Mouse (Mus musculus) hindbrain, postnatal 0 days (tissue): ENCODE results near the gene Hist1h3c. TPM values are rescaled to one million over a fixed set of nuclear protein-coding genes. Genes with fewer than 3 reads are reported as not detected.
"Not testable (repeated sequence)": the region's sequence is repeated elsewhere in the genome, so short reads cannot be mapped to it uniquely, and the experiment has no call there.

Experiments
- ATAC-seq: fragments of 200-750 bp; cut with Nextera tagmentation; 2 replicates; pipeline ENCODE4 v1.8.0; 2017; ENCODE audit warnings: mild to moderate bottlenecking, moderate TSS enrichment, moderate library complexity
- DNase-seq: peaks from one replicate; pipeline ENCODE4 v3.0.0-alpha.2; 2015; ENCODE audit warnings: low spot score
- H3K27ac ChIP-seq: fragments of 300-500 bp; sonication (generic); 2 replicates; pipeline ENCODE4 v1.5.1; 2014; ENCODE audit warnings: mild to moderate bottlenecking
- H3K27me3 ChIP-seq: fragments of 300-500 bp; sonication (generic); 2 replicates; pipeline ENCODE4 v1.6.1; 2014; ENCODE audit warnings: low read length, mixed read lengths; ENCODE audit not compliant: insufficient read depth
- H3K36me3 ChIP-seq: fragments of 300-500 bp; sonication (generic); 2 replicates; pipeline ENCODE4 v1.6.1; 2014; ENCODE audit warnings: low read length, mixed read lengths; ENCODE audit not compliant: insufficient read depth
- H3K4me1 ChIP-seq: fragments of 300-500 bp; sonication (generic); 2 replicates; pipeline ENCODE4 v1.6.1; 2014; ENCODE audit warnings: antibody characterized with exemption, low read length, mixed read lengths; ENCODE audit not compliant: insufficient read depth
- H3K4me2 ChIP-seq: fragments of 300-500 bp; sonication (generic); 2 replicates; pipeline ENCODE4 v1.6.1; 2014; ENCODE audit warnings: low read depth, mild to moderate bottlenecking, low read length, moderate library complexity, mixed read lengths
- H3K4me3 ChIP-seq: fragments of 300-500 bp; sonication (generic); 2 replicates; pipeline ENCODE4 v1.5.1; 2014; ENCODE audit warnings: low read length
- H3K9ac ChIP-seq: fragments of 300-500 bp; sonication (generic); replicated peaks from 2 replicates; pipeline ENCODE4 v1.6.1; 2014; ENCODE audit warnings: mild to moderate bottlenecking, low read length, moderate library complexity, mixed read lengths
- H3K9me3 ChIP-seq: fragments of 300-500 bp; sonication (generic); 2 replicates; pipeline ENCODE4 v1.6.1; 2016; ENCODE audit warnings: low read length, mixed read lengths
- CTCF ChIP-seq: IDR thresholded peaks from 2 replicates; pipeline ENCODE4 v1.5.1; 2016; ENCODE audit warnings: antibody characterized with exemption, control low read depth, low read depth
- whole genome bisulfite sequencing: fragments of 180-500 bp; shearing (Covaris S2); extraction: QIAGEN DNeasy Blood & Tissue Kit; methylation state at CpG from one replicate; pipeline ENCODE4 v1.1.7; 2014; 5-methylcytosine and 5-hydroxymethylcytosine counted together
- polyA plus RNA-seq: library from polyadenylated mRNA; unstranded; fragments of >200 nt; fragmentation: Nextera tagmentation; extraction: Ambion mirVana; gene quantifications from 2 replicates; pipeline ENCODE4 v1.2.1, GENCODE M21; 2015
- total RNA-seq: library from RNA; depleted of rRNA; stranded (reverse); fragments of >200 nt; gene quantifications from 2 replicates; pipeline ENCODE4 v1.2.3, GENCODE M21; 2014

Hist1h3c gene
- total and polyA plus RNA-seq, 2 experiments from 2014 or later, result 1.6 to 1,362 TPM

GRCm38 (mm10) chr13:23706771-23707170 lies 38.6 kb downstream of the Hist1h3c start:
- no peak for ATAC-seq
- 96% methylated on average over 12 of the region's 12 CpGs for WGBS

GRCm38 (mm10) chr13:23705751-23706356 lies 39.5 kb downstream of the Hist1h3c start:
- no peak overlapping the region for H3K27ac ChIP-seq
- WGBS, result 94% methylated on average over 7 of the region's 7 CpGs

More at GRCm38 (mm10) chr13:23706771-23707170, 38.6 kb downstream of the Hist1h3c start:
- H3K4me2 ChIP-seq, result no peak overlapping the region
- H3K27ac ChIP-seq, result no peak overlapping the region
- no peaks in the 10 kb centered on the region for H3K36me3 ChIP-seq
- H3K4me1 ChIP-seq, result no peaks in the 10 kb centered on the region
- no peak overlapping the region for H3K4me3 ChIP-seq
- no peak overlapping the region for H3K9ac ChIP-seq
- H3K9me3 ChIP-seq, result no peaks in the 10 kb centered on the region
- no peak for TF ChIP-seq CTCF
- H3K27me3 ChIP-seq, result no peaks in the 10 kb centered on the region
- no peak for DNase-seq

GRCm38 (mm10) chr13:23702801-23703200 lies 42.6 kb downstream of the Hist1h3c start:
- not testable (repeated sequence) for H3K36me3 ChIP-seq, H3K4me3 ChIP-seq, DNase-seq, H3K9ac ChIP-seq, ATAC-seq, H3K4me2 ChIP-seq, H3K27me3 ChIP-seq, H3K27ac ChIP-seq, H3K4me1 ChIP-seq, H3K9me3 ChIP-seq
- 89% methylated on average over 2 of the region's 2 CpGs for WGBS

More at GRCm38 (mm10) chr13:23705751-23706356, 39.5 kb downstream of the Hist1h3c start:
- Histone ChIP-seq H3K36me3 (no peaks in the 10 kb centered on the region), H3K27me3 (no peaks in the 10 kb centered on the region), H3K9ac (no peak overlapping the region), H3K4me3 (no peak overlapping the region), H3K4me1 (no peaks in the 10 kb centered on the region), H3K9me3 (no peaks in the 10 kb centered on the region), H3K4me2 (no peak overlapping the region)
- TF ChIP-seq CTCF, result no peak
- no peak for DNase-seq
- ATAC-seq, result no peak

- no peak overlapping the region for H3K27ac ChIP-seq
- H3K36me3 ChIP-seq, result no peaks in the 10 kb centered on the region
- no peak for DNase-seq
- H3K9me3 ChIP-seq, result no peaks in the 10 kb centered on the region
- no peaks in the 10 kb centered on the region for H3K4me1 ChIP-seq
- ATAC-seq, result no peak
- no peak for TF ChIP-seq CTCF
- 82% methylated on average over 4 of the region's 4 CpGs for WGBS
- H3K9ac ChIP-seq, result no peak overlapping the region
- no peak overlapping the region for H3K4me2 ChIP-seq
- no peak overlapping the region for H3K4me3 ChIP-seq
- no peaks in the 10 kb centered on the region for H3K27me3 ChIP-seq
These were observed 43.2 kb downstream of the Hist1h3c start for GRCm38 (mm10) chr13:23702220-23702619.

- Histone ChIP-seq H3K4me2 (no peak overlapping the region), H3K9me3 (no peaks in the 10 kb centered on the region), H3K4me1 (no peaks in the 10 kb centered on the region), H3K27ac (no peak overlapping the region), H3K9ac (no peak overlapping the region), H3K36me3 (no peaks in the 10 kb centered on the region), H3K27me3 (no peaks in the 10 kb centered on the region), H3K4me3 (no peak overlapping the region)
- peak; percentile 86 for TF ChIP-seq CTCF
- 37% methylated on average over 8 of the region's 8 CpGs for WGBS
- peak; percentile 82 for DNase-seq
- ATAC-seq, result peak; percentile 49; the same call in 1 of the 2 replicates
These were observed 44.4 kb downstream of the Hist1h3c start for GRCm38 (mm10) chr13:23700786-23701520.

GRCm38 (mm10) chr13:23699767-23700166 lies 45.6 kb downstream of the Hist1h3c start:
- WGBS, result 70% methylated on average over 3 of the region's 3 CpGs

GRCm38 (mm10) chr13:23698996-23699395 lies 46.4 kb downstream of the Hist1h3c start:
- WGBS, result 65% methylated on average over 6 of the region's 6 CpGs
- no peak for ATAC-seq
- Histone ChIP-seq H3K4me1 (no peaks in the 10 kb centered on the region), H3K4me3 (no peak overlapping the region), H3K27ac (peak overlapping the region; percentile 54; the same call in 1 of the 2 replicates), H3K36me3 (no peaks in the 10 kb centered on the region), H3K9ac (no peak overlapping the region), H3K4me2 (peak overlapping the region; percentile 78), H3K27me3 (no peaks in the 10 kb centered on the region), H3K9me3 (no peaks in the 10 kb centered on the region)
- no peak for DNase-seq
- no peak for TF ChIP-seq CTCF

More at GRCm38 (mm10) chr13:23699767-23700166, 45.6 kb downstream of the Hist1h3c start:
- no peak overlapping the region for H3K4me2 ChIP-seq
- ATAC-seq (no peak), DNase-seq (no peak)
- H3K9ac ChIP-seq, result no peak overlapping the region
- H3K4me3 ChIP-seq, result no peak overlapping the region
- no peaks in the 10 kb centered on the region for H3K36me3 ChIP-seq
- no peaks in the 10 kb centered on the region for H3K4me1 ChIP-seq
- no peaks in the 10 kb centered on the region for H3K9me3 ChIP-seq
- no peaks in the 10 kb centered on the region for H3K27me3 ChIP-seq
- H3K27ac ChIP-seq, result no peak overlapping the region
- TF ChIP-seq CTCF, result no peak
